Mouse (Mus musculus): Measurements from ENCODE around the gene Stambp.

Gene Stambp

GRCm38 (mm10) chr6:83568901-83569862 is 3.3 kb downstream of the Stambp start:
- DNase-seq, result peak; percentile 32 to 36

GRCm38 (mm10) chr6:83555972-83556371 is 16.6 kb downstream of the Stambp start:
- no peak for DNase-seq

GRCm38 (mm10) chr6:83548346-83548745 is 24.2 kb downstream of the Stambp start:
- peak in 1 of 2 experiments; percentile 42 for DNase-seq

GRCm38 (mm10) chr6:83545778-83546177 is 26.8 kb downstream of the Stambp start:
- no peak for DNase-seq

GRCm38 (mm10) chr6:83541756-83542456 is 30.6 kb downstream of the Stambp start:
- DNase-seq, result peak; percentile 22 to 26

- DNase-seq, result peak; percentile 12 to 25
These were observed 32.5 kb downstream of the Stambp start for GRCm38 (mm10) chr6:83540017-83540416.

GRCm38 (mm10) chr6:83536795-83537059 is 35.8 kb downstream of the Stambp start:
- no peak for DNase-seq

- DNase-seq, result no peak
These were observed 36.3 kb downstream of the Stambp start, which contains the start of gene Actg2 for GRCm38 (mm10) chr6:83536028-83536794. Actg2 (minus strand) TSS chr6:83536265.

GRCm38 (mm10) chr6:83532608-83533007 is 39.9 kb downstream of the Stambp start:
- no peak for DNase-seq

GRCm38 (mm10) chr6:83523194-83523593 is 49.3 kb downstream of the Stambp start:
- no peak for DNase-seq

- DNase-seq, result no peak
These were observed 50.7 kb downstream of the Stambp start for GRCm38 (mm10) chr6:83521784-83522183.

- DNase-seq, result no peak
These were observed 53.9 kb downstream of the Stambp start for GRCm38 (mm10) chr6:83518637-83519036.

GRCm38 (mm10) chr6:83515172-83515571 is 57.4 kb downstream of the Stambp start:
- no peak for DNase-seq

GRCm38 (mm10) chr6:83512495-83512894 is 60.0 kb downstream of the Stambp start:
- DNase-seq, result peak; percentile 75 to 79

GRCm38 (mm10) chr6:83510210-83510609 is 62.3 kb downstream of the Stambp start:
- peak; percentile 26 to 35 for DNase-seq

- DNase-seq, result peak; percentile 53 to 62
These were observed 63.1 kb downstream of the Stambp start for GRCm38 (mm10) chr6:83509442-83509841.

GRCm38 (mm10) chr6:83507168-83507546 is 65.4 kb downstream of the Stambp start:
- DNase-seq, result no peak

GRCm38 (mm10) chr6:83506258-83507167 is 66.0 kb downstream of the Stambp start, which contains the start of gene Dguok:
Dguok (minus strand) TSS chr6:83506969.
- peak; percentile 97 to 98 for DNase-seq

GRCm38 (mm10) chr6:83505554-83505953 is 67.0 kb downstream of the Stambp start:
- no peak for DNase-seq

- no peak for DNase-seq
These were observed 69.2 kb downstream of the Stambp start for GRCm38 (mm10) chr6:83503361-83503760.

GRCm38 (mm10) chr6:83502656-83503055 is 69.9 kb downstream of the Stambp start:
- DNase-seq, result no peak
